Mouse (Mus musculus) ES-E14 (cell line): ENCODE measurements around the gene Sptbn2.

Experiments
- CHD2 ChIP-seq: IDR thresholded peaks from 2 replicates; pipeline ENCODE4 v1.6.1; 2014; ENCODE audit warnings: mild to moderate bottlenecking, low read depth, low read length, inconsistent platforms
- HCFC1 ChIP-seq: IDR thresholded peaks from 2 replicates; pipeline ENCODE4 v1.6.1; 2012; ENCODE audit warnings: low read length, inconsistent platforms, borderline replicate concordance; ENCODE audit not compliant: insufficient read depth
- MAFK ChIP-seq: IDR thresholded peaks from 2 replicates; pipeline ENCODE4 v1.6.1; 2014; ENCODE audit warnings: mild to moderate bottlenecking, low read depth, low read length, inconsistent platforms; ENCODE audit not compliant: insufficient read depth
- ZC3H11A ChIP-seq: IDR thresholded peaks from 2 replicates; pipeline ENCODE4 v1.6.1; 2012; ENCODE audit warnings: low read depth, mild to moderate bottlenecking, inconsistent platforms, low read length, borderline replicate concordance

- TF ChIP-seq HCFC1: no peak
- TF ChIP-seq MAFK: no peak
- no peak for TF ChIP-seq CHD2
- TF ChIP-seq ZC3H11A: no peak
Measured at GRCm38 (mm10) chr19:4772785-4773184, 61.8 kb downstream of the Sptbn2 start.
